Mouse (Mus musculus): ENCODE measurements around the gene Fbxl19.

DNA sequence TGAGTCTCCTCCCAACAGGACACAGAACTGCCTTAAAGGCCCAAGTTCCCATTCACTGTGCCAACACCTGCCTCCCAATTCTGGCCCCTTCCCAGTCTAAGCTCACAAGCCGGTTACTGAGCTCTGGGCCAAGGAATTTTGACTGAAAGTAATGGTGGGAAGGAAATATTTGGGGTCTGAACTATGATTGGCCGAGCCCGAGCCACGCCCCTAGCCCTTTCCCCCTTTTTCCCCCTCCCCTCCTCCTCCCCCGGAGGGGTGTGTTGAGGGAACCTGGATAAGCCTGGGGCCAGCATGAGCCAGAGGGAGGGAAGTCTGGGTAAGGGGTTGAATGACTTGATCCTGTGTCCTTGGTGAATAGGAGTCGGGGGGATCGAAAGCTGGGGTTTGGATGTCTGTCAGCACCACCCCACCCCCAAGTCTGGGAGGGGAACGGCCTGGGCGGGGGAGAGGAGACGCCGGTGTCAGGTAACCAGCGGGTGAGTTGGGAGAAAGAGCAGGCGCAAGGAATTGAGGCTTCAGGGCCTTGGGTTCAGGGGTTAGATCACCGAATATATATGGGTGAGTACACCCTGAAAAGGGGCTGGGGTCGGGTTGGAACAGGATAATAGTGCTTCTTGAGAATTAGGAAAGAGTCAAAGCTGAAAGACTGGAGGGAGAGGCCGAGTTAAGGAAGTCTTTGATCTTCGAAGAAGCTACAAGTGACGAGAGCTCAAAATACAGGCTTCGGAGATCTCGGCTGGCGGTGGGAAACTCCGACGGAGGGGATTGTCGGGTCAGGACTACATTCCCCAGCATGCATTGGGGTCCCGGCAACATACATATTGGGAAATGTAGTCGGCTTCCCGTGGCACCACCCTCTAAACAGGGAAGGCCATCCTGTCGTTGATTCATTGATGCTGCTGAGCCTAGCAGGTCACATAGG lies 31.6 kb upstream of the Fbxl19 start, which contains the start of gene Ctf1:
- no peak for TF ChIP-seq CTCF (IDR thresholded peaks at IDR 0.05; ENCODE audit: control insufficient read depth, insufficient read depth, insufficient replicate concordance, low read depth, low read length)
- TF ChIP-seq POLR2A (IDR thresholded peaks at IDR 0.05; ENCODE audit: control insufficient read depth, low read depth, low read length): no peak
